Mouse (Mus musculus) adrenal gland, adult 8-10 months (tissue): Measurements from ENCODE around the gene Hddc3. TPM values are rescaled to one million over a fixed set of nuclear protein-coding genes. Genes with fewer than 3 reads are reported as not detected.
"Not testable (repeated sequence)": the region's sequence is repeated elsewhere in the genome, so short reads cannot be mapped to it uniquely, and the experiment has no call there.

Experiments
- DNase-seq: peaks from one replicate; pipeline ENCODE4 v3.0.0; 2022
- total RNA-seq, 4 experiments: library from RNA; stranded (reverse); gene quantifications; 2 replicates each; pipeline ENCODE4 v1.2.4; 2022

Gene Hddc3
- total RNA-seq, 4 experiments from 2014 or later, result 29.7 to 43.1 (median 35.4) TPM

GRCm38 (mm10) chr7:80370649-80371040 is 27.7 kb downstream of the Hddc3 start:
- DNase-seq, result peak; percentile 77

GRCm38 (mm10) chr7:80371041-80371751 is 28.3 kb downstream of the Hddc3 start, which contains the start of gene Man2a2:
Gene Man2a2, minus strand, starts transcription at chr7:80371375.
- peak; percentile 51 for DNase-seq

GRCm38 (mm10) chr7:80372166-80372565 is 29.3 kb downstream of the Hddc3 start:
- no peak for DNase-seq

GRCm38 (mm10) chr7:80372667-80373066 is 29.8 kb downstream of the Hddc3 start:
- no peak for DNase-seq

GRCm38 (mm10) chr7:80373352-80373751 is 30.4 kb downstream of the Hddc3 start:
- no peak for DNase-seq

GRCm38 (mm10) chr7:80373850-80374249 is 30.9 kb downstream of the Hddc3 start:
- no peak for DNase-seq

GRCm38 (mm10) chr7:80374280-80374679 is 31.4 kb downstream of the Hddc3 start:
- DNase-seq, result no peak

GRCm38 (mm10) chr7:80374733-80375132 is 31.8 kb downstream of the Hddc3 start:
- no peak for DNase-seq

GRCm38 (mm10) chr7:80375376-80376039 is 32.6 kb downstream of the Hddc3 start:
- DNase-seq, result peak; percentile 75

- DNase-seq, result no peak
Observed at GRCm38 (mm10) chr7:80376192-80376591, 33.3 kb downstream of the Hddc3 start.

GRCm38 (mm10) chr7:80377471-80377870 is 34.6 kb downstream of the Hddc3 start:
- no peak for DNase-seq

- no peak for DNase-seq
Observed at GRCm38 (mm10) chr7:80379531-80379930, 36.6 kb downstream of the Hddc3 start.

GRCm38 (mm10) chr7:80382919-80383318 is 40.0 kb downstream of the Hddc3 start:
- DNase-seq, result no peak

GRCm38 (mm10) chr7:80386235-80386930 is 43.5 kb downstream of the Hddc3 start:
- peak; percentile 81 for DNase-seq

- no peak for DNase-seq
Observed at GRCm38 (mm10) chr7:80387033-80387632, 44.2 kb downstream of the Hddc3 start.

- DNase-seq, result no peak
Observed at GRCm38 (mm10) chr7:80387633-80388543, 45.0 kb downstream of the Hddc3 start, which contains the start of gene Fes. Gene Fes, minus strand, starts transcription at chr7:80387946.

GRCm38 (mm10) chr7:80392119-80392518 is 49.2 kb downstream of the Hddc3 start:
- no peak for DNase-seq

- no peak for DNase-seq
Observed at GRCm38 (mm10) chr7:80394600-80394999, 51.7 kb downstream of the Hddc3 start.

- not testable (repeated sequence) for DNase-seq
Observed at GRCm38 (mm10) chr7:80396427-80396826, 53.5 kb downstream of the Hddc3 start.

- DNase-seq, result no peak
Observed at GRCm38 (mm10) chr7:80397986-80398385, 55.1 kb downstream of the Hddc3 start.

- DNase-seq, result no peak
Observed at GRCm38 (mm10) chr7:80398654-80399444, 55.9 kb downstream of the Hddc3 start.
